Mouse (Mus musculus): ENCODE results near the gene 1810010H24Rik. TPM values are rescaled to one million over a fixed set of nuclear protein-coding genes. Genes with fewer than 3 reads are reported as not detected.

1810010H24Rik gene
- polyA plus RNA-seq, 1 experiment from 2014 or later, result 2.1 TPM

DNA sequence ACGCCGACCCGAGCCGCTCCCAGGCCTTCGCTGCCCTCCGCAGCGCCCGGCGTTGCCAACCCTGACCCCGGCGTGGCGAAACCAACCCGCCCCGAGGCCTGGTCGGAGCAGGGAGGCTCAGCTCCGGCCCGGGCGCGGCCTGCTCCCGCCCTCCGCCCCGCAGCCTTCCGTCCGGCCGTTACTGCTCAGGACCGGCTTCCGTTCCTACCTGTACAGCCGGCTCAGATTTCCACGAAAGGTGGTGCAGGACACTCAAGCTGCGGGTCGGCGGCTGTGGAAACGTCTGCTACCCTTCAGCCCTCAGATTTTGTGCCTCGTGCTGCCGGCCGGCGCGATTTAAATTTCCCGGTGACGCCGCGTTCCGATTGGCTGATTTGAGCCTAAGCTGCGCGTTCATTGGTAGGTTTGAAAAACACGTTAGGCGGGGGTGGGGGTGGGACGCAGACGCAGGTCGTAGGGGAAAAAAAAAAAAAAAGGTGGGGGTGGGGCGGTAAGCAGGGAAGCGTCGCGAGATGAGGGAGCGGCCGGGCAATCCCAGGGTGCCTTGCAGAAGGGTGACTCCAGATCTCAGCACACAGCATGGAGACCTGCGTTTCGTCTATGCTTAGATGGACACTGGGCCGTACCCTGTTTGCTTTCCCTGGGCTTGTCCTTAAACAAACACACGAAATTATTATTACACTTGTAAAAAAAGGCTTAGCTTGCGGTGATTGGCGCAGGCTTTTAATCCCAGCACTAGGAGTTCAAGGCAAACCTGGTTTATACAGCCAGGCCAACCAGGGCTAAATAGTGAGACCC, 26.1 kb upstream of the 1810010H24Rik start, which contains the start of gene Kpna2:
Gene Kpna2, minus strand, starts transcription at position 391 of the 798 bp plus-strand sequence.
- peaks cover 31% of the 10 kb centered on the region for H3K36me3 ChIP-seq
- no peaks in the 10 kb centered on the region for H3K27me3 ChIP-seq
- H3K4me2 ChIP-seq, result peak within 1 kb of the TSS; percentile 69
- peak within 1 kb of the TSS; percentile 91 for H3K27ac ChIP-seq
- no peaks in the 10 kb centered on the region for H3K9me3 ChIP-seq (replicated peaks)
- H3K9ac ChIP-seq, result peak within 1 kb of the TSS; percentile 88
- peaks cover 22% of the 10 kb centered on the region for H3K4me1 ChIP-seq
- peak within 1 kb of the TSS; percentile 99 for H3K4me3 ChIP-seq (replicated peaks)
- ATAC-seq (replicated peaks; ENCODE audit: low FRiP score), result peak; percentile 95
- WGBS, result under 1% methylated on average over 62 of the region's 62 CpGs

DNA sequence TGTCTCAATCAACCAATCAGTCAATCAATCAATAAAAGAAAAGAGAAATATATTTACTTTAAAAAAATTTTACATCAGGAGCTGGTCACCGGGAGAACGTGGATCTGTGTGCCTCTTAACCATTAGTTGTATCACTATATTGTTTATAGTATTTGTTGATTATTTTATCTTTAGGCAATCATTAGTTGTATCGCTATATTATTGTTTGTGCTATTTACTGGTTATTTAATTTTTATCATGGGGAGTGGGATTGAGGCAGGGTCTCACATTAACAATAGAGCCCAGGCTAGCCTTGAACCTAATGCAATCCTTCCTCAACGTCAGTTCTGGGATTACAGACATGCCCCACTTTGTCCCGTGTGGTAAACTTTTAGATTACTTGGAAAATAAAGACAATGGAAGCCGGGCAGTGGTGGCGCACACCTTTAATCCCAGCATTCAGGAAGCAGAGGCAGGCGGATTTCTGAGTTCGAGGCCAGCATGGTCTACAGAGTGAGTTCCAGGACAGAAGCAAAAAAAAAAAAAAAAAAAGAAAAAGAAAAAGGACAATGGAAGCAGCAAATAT, 25.4 kb upstream of the 1810010H24Rik start:
- no peaks in the 10 kb centered on the region for H3K27me3 ChIP-seq
- 82% methylated on average over 9 of the region's 9 CpGs for WGBS
- no peak for ATAC-seq (replicated peaks; ENCODE audit: low FRiP score)
- no peaks in the 10 kb centered on the region for H3K9me3 ChIP-seq (replicated peaks)
- peak overlapping the region; percentile 47 for H3K9ac ChIP-seq
- peak overlapping the region; percentile 69 for H3K4me2 ChIP-seq
- peak overlapping the region; percentile 99 for H3K4me3 ChIP-seq (replicated peaks)
- H3K36me3 ChIP-seq, result peaks cover 24% of the 10 kb centered on the region
- H3K27ac ChIP-seq, result peak overlapping the region; percentile 88
- peaks cover 18% of the 10 kb centered on the region for H3K4me1 ChIP-seq

DNA sequence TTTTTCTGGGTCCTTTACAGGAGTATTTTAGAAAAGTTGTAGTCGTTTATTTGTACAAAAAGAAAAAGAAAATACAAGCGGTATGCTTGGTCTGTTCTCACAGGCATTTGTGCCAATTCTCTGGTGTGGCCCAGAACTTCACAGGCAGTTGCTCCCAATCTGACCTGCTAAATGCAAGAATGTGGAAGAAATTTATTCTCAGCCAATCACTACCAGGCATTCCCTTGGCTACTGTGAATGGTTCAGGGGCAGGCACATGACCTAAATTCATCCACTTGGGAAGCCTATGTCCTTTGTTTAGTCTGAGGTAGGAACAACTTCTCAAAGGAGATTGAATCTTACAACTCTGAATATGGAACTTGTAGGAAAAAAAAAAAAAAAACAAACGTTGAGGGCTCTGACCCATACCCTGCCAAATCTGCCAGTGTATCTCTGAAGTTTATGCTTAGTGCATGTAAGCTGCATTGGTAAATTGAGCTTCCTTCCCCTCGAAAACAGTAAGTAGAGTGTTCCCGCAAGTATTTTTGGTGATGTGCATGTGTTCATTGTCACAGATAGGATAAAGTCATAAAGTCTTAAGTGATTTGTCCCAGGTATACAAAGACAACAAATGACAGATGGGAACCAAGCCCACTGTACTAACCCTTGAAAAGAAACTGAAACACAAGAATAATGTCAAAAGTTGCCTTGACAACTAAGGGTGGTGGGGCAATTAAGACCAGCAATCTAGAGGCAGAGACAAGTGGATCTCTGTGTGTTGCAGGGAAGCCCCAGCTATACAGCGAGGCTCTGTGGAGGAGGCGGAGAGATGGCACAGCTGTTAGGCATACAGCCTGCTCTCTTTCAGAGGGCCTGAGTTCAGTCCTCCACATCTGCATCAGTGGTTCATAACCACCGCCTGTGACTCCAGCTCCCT, 23.5 kb upstream of the 1810010H24Rik start:
- Histone ChIP-seq H3K4me1 (peaks cover 11% of the 10 kb centered on the region), H3K27me3 (no peaks in the 10 kb centered on the region), H3K9ac (no peak overlapping the region), H3K4me2 (no peak overlapping the region), H3K27ac (peak overlapping the region; percentile 59; the same call in 1 of the 2 replicates), H3K4me3 (replicated peaks) (no peak overlapping the region), H3K36me3 (peaks cover 4% of the 10 kb centered on the region), H3K9me3 (replicated peaks) (no peaks in the 10 kb centered on the region)
- 47% methylated on average over 8 of the region's 8 CpGs for WGBS
- no peak for ATAC-seq (replicated peaks; ENCODE audit: low FRiP score)

DNA sequence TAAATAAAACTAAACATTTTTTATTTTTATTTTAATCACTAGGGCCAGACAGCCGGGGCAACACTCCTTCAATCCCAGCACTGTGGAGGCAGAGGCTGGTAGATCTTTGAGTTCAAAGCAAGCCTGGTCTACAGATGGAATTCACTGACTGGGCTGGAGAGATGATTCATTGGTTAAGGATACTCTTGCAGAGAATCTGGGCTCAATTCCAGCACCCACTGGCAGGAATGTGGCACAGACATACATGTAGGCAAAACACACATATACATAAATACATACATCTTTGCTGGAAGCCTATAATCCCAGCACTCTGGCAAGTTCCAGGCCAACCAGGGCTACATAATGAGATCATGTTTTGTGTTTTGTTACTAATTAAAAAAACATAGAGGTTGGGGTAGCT, 19.9 kb upstream of the 1810010H24Rik start:
- WGBS, result 84% methylated on average over 1 of the region's 1 CpGs
- H3K27me3 ChIP-seq, result no peaks in the 10 kb centered on the region

DNA sequence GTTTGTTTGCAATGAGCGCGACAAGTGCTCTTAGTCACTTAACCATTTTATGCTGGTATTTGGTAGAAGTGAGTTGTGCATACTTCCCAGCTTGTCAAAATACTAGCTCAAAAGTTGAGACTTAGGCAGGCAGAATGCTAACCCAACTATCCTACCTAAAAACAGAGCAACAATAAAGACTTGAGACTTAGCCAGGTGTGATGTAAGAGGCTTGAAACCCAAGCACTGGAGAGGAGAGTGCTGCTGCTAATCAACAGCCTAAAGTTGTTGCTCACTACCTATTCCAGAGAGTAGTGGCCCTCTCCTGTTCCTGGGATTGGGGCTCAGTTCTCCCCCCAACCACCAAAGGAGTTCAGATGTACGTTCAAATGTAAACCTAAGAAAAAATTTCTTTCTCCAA, 15.0 kb upstream of the 1810010H24Rik start:
- WGBS, result 96% methylated on average over 3 of the region's 3 CpGs
- no peak overlapping the region for H3K9ac ChIP-seq
- no peak for ATAC-seq (replicated peaks; ENCODE audit: low FRiP score)

More for the DNA sequence above, 19.9 kb upstream of the 1810010H24Rik start:
- H3K36me3 ChIP-seq, result no peaks in the 10 kb centered on the region
- H3K4me2 ChIP-seq, result no peak overlapping the region
- no peak for ATAC-seq (replicated peaks; ENCODE audit: low FRiP score)
- H3K9ac ChIP-seq, result no peak overlapping the region
- no peak overlapping the region for H3K4me3 ChIP-seq (replicated peaks)
- H3K4me1 ChIP-seq, result 0 out of 2 replicates have a peak, but pooled peaks cover 3% of the 10 kb centered on the region
- H3K27ac ChIP-seq, result no peak overlapping the region
- H3K9me3 ChIP-seq (replicated peaks), result no peaks in the 10 kb centered on the region

DNA sequence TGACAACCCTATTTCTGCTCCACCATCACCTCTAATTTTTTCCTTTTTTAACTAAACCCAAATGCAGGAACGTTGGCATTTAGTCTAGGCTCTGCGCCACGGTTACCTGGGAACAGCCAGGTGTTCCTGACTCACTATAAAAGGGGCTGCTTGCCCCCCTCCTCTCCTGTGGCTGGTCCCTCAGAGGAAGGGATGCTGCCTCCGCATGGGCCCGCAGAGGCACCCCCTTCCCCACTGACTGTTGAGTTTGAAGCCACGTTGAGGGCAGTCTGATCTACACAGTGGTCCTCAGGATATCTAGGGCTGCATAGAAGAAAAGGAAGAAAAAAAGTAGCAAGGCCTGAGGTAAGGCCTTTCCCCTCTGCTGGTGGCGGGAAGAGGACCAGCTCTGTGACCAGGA, 14.3 kb upstream of the 1810010H24Rik start:
- Histone ChIP-seq H3K27me3 (no peaks in the 10 kb centered on the region), H3K9ac (0 out of 2 replicates have a peak overlapping the region, but pooled peaks have one; percentile 8), H3K4me3 (replicated peaks) (no peak overlapping the region), H3K36me3 (no peaks in the 10 kb centered on the region), H3K4me2 (no peak overlapping the region), H3K4me1 (peaks cover 12% of the 10 kb centered on the region), H3K9me3 (replicated peaks) (no peaks in the 10 kb centered on the region), H3K27ac (no peak overlapping the region)
- 72% methylated on average over 7 of the region's 7 CpGs for WGBS
- ATAC-seq (replicated peaks; ENCODE audit: low FRiP score), result no peak

More for the DNA sequence above, 15.0 kb upstream of the 1810010H24Rik start:
- Histone ChIP-seq H3K36me3 (no peaks in the 10 kb centered on the region), H3K4me3 (replicated peaks) (no peak overlapping the region), H3K9me3 (replicated peaks) (no peaks in the 10 kb centered on the region), H3K4me2 (no peak overlapping the region), H3K27me3 (no peaks in the 10 kb centered on the region), H3K27ac (no peak overlapping the region), H3K4me1 (peaks cover 12% of the 10 kb centered on the region)

DNA sequence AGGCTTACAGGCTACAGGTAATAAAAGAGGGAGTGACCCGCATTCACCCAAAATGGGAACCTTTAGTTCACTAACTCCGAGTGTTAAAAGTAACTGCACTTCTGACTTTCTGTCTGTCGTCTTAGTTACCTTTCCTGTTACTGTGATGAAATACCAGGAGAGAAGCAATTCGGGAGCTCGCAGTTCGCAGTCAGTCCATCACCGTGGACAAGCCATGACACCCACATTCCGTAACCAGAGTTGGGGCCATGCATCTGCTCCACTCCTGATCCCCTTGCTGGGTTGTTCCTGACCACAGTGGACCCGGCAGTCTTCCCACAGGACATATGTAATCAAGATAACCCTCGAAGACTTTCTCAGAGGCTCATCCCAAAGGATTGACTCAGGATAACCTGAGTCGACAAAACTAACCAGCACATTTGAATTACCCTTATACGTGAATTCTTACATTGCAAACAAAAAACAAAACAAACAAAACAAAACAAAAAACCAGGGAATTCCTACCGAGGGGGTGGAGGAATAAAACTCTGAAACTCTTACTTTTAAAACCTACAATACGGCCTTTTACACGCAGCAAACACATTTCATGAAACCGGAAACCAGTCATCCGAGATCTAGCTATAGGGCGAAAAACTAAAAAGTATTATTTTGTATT, 13.7 kb upstream of the 1810010H24Rik start:
- 0 out of 2 replicates have a peak, but pooled peaks have one; percentile 27 for ATAC-seq (replicated peaks; ENCODE audit: low FRiP score)
- WGBS, result 24% methylated on average over 18 of the region's 18 CpGs
- peak overlapping the region; percentile 99 for H3K27ac ChIP-seq

DNA sequence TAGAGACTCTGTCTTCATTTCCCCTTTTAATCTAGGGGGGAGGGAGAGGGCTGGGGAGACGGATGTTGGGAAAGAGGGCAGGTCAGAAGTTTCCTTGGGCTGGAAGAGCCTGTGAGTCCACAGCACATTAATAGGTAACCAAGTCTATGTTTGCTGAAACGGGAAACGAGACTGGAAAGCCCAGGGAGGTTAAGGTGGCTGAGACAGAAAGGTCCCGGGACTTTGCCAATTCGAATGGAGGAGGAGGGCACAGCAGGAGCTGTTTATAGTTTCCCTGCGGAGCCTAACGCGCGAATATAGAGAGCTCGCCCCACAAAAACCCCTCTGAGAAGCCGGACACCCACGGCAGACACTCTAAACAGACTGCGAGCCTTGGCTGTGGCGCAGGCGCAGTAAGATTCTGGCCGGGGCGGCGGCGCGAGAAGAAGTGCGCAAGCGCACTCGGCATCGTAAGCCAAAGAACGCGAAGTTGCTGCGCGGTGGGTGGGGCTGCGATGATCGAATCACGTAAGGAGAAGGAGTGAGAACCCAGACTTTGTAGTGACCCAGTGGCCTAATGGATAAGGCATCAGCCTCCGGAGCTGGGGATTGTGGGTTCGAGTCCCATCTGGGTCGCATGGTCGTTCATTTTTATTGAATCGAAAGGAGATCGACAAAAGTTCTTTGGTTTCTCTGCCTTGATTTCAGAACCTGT, 13.0 kb upstream of the 1810010H24Rik start:
- WGBS, result under 1% methylated on average over 37 of the region's 37 CpGs
- ATAC-seq (replicated peaks; ENCODE audit: low FRiP score), result peak; percentile 93
- Histone ChIP-seq H3K9ac (peak overlapping the region; percentile 62), H3K4me2 (peak overlapping the region; percentile 59), H3K36me3 (no peaks in the 10 kb centered on the region), H3K4me1 (peaks cover 12% of the 10 kb centered on the region), H3K9me3 (replicated peaks) (no peaks in the 10 kb centered on the region), H3K27me3 (no peaks in the 10 kb centered on the region), H3K4me3 (replicated peaks) (peak overlapping the region; percentile 63), H3K27ac (peak overlapping the region; percentile 99)

More for the DNA sequence above, 13.7 kb upstream of the 1810010H24Rik start:
- Histone ChIP-seq H3K4me3 (replicated peaks) (peak overlapping the region; percentile 63), H3K4me2 (peak overlapping the region; percentile 59), H3K9me3 (replicated peaks) (no peaks in the 10 kb centered on the region), H3K4me1 (peaks cover 12% of the 10 kb centered on the region), H3K36me3 (no peaks in the 10 kb centered on the region), H3K9ac (peak overlapping the region; percentile 62), H3K27me3 (no peaks in the 10 kb centered on the region)

DNA sequence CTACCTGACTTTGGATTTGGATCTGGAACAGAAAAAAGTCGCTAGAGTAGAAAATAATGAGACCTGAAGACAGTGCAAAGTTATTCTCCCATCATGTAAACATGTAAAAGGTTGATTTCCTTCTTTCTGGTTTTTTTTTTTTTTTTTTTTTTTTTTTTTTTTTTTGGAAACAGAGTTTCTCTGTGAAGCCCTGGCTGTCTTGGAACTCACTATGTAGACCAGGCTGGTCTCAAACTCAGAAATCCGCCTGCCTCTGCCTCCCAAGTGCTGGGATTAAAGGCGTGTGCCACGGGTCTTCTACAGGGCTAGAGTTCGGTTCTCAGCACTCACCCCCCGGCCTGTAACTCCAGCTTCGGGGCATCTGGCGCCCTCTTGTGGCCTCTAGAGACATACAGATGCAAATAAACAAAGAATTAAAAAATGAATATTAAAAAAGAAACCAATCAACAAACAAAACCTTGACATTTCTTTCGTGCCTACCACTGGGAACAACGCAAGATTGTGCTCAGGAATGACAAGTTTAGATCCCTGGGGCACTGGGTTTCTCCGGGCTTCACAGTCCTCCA, 11.4 kb upstream of the 1810010H24Rik start:
- peaks cover 12% of the 10 kb centered on the region for H3K4me1 ChIP-seq
- whole genome bisulfite sequencing, result 79% methylated on average over 11 of the region's 11 CpGs
- no peaks in the 10 kb centered on the region for H3K27me3 ChIP-seq
- H3K4me3 ChIP-seq (replicated peaks), result no peak overlapping the region
- 0 out of 2 replicates have a peak overlapping the region, but pooled peaks have one; percentile 19 for H3K4me2 ChIP-seq
- no peaks in the 10 kb centered on the region for H3K36me3 ChIP-seq
- no peaks in the 10 kb centered on the region for H3K9me3 ChIP-seq (replicated peaks)
- H3K27ac ChIP-seq, result no peak overlapping the region
- no peak overlapping the region for H3K9ac ChIP-seq
- no peak for ATAC-seq (replicated peaks; ENCODE audit: low FRiP score)

DNA sequence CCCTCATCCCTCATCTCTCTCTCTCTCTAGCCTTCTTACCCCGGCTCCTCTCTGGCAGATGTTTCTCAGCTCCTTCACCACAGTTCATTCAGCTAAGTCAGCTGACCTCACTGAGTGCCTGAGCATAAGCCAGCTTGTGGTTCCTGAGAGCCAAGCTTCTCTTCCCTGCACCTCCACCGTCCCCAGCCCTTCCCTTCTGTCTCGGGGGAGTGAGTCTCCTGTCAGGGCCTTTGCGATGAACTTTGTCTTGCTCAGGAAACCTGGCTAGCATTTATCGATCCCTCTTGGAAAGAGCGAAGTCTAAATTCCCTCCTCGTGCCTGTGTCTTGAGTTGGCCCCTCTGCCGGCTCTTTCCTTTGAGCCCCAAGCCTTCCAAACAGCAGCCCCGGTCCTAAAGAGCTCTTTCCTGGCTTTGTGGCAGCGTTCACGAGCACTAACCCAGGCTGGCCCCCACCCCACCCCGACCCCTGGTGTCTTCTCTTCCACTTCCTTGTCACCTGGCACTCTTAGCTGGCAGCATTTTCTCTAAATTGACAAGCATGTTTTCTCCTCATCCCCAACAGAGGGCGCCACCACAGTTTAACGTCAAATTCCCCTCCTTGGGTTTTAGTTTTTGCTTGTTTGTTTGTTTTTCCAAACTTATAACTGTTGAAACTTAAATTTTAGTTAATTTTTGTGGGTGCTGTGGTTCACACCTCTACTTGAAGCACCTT, 10.7 kb upstream of the 1810010H24Rik start:
- ATAC-seq (replicated peaks; ENCODE audit: low FRiP score), result no peak
- WGBS, result 42% methylated on average over 14 of the region's 14 CpGs
- H3K4me3 ChIP-seq (replicated peaks), result 0 out of 2 replicates have a peak overlapping the region, but pooled peaks have one; percentile 8
- no peak overlapping the region for H3K27ac ChIP-seq
- H3K4me2 ChIP-seq, result peak overlapping the region; percentile 19; the same call in 1 of the 2 replicates
- peaks cover 12% of the 10 kb centered on the region for H3K4me1 ChIP-seq
- no peaks in the 10 kb centered on the region for H3K36me3 ChIP-seq
- no peak overlapping the region for H3K9ac ChIP-seq
- no peaks in the 10 kb centered on the region for H3K27me3 ChIP-seq
- H3K9me3 ChIP-seq (replicated peaks), result no peaks in the 10 kb centered on the region

All from kidney, embryonic 15.5 days (tissue).